Mouse (Mus musculus) heart, adult 2 months (tissue): Measurements from ENCODE around the gene Gmds.

Source experiments
- CTCF ChIP-seq: fragments of 200-600 bp; IDR thresholded peaks from 2 replicates; pipeline ENCODE4 v1.8.1; 2022; ENCODE audit warnings: antibody characterized with exemption, mild to moderate bottlenecking, moderate library complexity
- EP300 ChIP-seq: fragments of 200-500 bp; IDR thresholded peaks from 2 replicates; pipeline ENCODE4 v1.6.1; 2011; ENCODE audit warnings: low read depth, low read length, control low read depth; ENCODE audit not compliant: insufficient read depth
- POLR2A ChIP-seq: fragments of 200-500 bp; IDR thresholded peaks from 2 replicates; pipeline ENCODE4 v1.6.1; 2011; ENCODE audit warnings: mild to moderate bottlenecking, low read depth, low read length, control low read depth; ENCODE audit not compliant: insufficient read depth

- no peak for TF ChIP-seq CTCF
- no peak for TF ChIP-seq POLR2A
- no peak for TF ChIP-seq EP300
Observed at GRCm38 (mm10) chr13:32266721-32267120, 71.8 kb downstream of the Gmds start.
